Mouse (Mus musculus) lung, postnatal 4 days (tissue): ENCODE results near the gene Snx32.
A peak's percentile ranks its signal among the peaks of the same experiment; 100 is the strongest.
"Not testable (repeated sequence)": the region's sequence is repeated elsewhere in the genome, so short reads cannot be mapped to it uniquely, and the experiment has no call there.

Source experiments
- DNase-seq, 2 experiments: peaks; one replicate each; pipeline ENCODE4 v3.0.0; 2021

Gene Snx32

DNA sequence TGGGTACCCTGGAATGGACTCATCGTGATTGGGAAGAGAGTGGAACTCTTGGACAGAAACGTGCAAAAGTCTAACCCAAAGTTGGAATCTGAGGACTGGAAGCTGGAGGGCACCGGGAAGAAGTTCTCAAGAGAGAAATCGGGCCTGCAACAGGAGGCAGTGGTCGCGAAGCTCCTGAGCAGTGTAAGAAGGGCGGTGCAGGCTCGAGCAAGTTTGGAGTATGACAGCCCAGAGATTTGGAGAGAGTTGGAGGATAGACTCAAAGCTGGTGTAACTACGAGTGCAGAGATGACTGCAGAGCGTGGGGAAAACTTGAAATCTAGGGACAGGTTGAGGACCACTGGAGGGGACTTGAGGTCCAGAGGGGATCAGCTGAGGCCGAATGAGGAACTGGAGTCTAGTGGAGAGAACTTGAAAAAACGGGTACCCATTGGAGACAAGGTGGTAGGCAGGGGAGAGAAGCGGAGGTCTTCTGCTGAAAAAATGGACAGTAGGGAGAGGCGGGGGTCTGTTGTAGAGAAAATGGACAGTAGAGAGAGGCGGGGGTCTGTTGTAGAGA, 815 bp upstream of the Snx32 start:
- no peak for DNase-seq

DNA sequence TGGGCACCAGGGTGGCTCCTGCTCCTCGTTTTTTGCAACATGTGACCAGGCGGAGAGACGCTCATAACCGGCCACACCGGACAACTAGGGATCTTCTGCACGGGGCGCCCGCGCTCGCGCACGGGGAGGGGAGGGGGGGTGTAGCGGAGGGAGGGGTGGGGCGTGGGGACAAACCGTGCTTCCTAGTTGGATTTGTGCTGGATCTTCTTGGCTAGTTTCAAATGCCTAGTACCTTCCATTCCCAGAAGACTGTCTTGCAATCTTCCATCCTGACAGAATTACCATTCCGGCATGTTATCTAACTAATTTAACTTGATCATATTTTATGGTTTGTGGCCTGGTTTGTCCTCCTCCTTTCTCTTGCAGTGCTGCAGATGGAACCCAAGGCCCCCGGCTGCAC, 6.7 kb downstream of the Snx32 start, which contains the start of gene 1700020D05Rik:
TSS of gene 1700020D05Rik (minus strand) at position 101 of the 400 bp plus-strand sequence.
- no peak for DNase-seq

DNA sequence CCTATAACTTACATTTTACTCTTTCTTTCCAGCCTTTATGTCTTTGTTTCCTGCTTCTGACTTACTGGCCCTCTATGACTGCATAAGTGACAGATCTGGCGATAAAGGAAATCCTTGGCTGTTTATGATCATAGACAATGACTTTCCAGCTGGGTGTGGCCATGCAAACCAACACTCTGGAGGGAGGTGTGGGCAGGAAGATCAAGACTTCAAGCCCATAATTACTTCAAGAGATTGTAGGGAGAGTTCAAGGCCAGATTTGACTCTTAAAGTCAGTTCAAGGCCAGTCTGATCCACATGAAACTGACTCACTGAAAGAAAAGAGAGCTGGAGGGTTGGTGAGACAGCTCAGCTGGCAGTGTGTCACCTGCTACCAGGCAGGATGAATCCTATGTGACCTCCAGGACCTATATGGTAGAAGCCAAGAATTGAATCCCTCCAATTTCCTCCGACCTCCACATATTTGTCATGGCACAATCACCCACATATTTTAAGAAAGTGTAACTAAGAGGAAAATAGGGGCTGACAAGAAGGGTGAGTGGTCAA, 9.9 kb downstream of the Snx32 start:
- DNase-seq: no peak

DNA sequence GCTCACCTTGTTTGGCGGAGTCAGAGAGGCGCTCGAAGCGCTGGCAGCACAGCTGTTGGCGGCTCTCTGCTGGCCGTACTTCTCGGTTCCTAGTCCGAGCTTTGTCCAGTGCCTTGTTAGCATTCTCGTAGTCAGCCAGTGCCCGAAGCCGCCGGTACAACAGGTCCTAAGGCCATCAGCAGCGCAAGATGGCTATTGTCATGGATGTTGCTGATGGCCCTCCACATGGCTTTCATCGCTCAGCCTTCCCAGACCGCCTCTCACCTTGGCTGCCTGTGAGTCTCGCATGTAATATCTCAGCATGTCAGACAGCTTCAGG, 14.3 kb downstream of the Snx32 start:
- DNase-seq: no peak

DNA sequence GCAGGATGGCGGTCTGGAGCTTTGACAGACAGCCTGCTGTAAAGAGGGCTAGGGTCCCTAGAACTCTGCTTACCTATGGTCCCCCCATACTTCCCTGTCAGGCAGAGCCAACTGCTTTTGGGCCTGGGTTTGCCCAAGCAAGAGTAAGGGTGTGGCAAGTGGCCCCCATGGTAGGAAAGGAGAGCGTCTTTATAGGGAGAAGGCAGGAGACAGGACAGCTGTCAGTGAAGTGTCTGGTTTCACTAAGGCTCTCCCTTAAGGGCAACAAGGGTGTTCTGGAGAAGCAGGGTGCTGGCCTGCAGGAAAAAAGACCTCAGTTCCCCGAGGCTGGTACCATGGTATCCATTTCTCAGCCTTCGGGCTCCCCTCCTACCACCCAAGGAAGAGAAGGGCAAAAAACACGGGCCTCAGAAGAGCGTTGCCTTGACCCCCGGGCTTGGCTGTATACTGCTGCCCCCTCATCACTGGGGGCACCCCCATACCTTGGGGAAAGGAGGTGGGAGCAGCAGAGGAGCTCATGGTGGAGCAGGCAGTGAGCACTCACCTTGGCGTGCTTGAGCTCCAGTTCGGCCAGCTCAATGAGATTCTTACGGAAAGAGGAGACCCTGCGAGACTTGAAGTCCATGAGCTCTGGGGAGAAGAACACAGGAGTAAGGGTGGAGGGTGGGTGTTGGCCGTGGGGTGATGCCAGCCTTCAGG, 14.8 kb downstream of the Snx32 start:
- no peak for DNase-seq

DNA sequence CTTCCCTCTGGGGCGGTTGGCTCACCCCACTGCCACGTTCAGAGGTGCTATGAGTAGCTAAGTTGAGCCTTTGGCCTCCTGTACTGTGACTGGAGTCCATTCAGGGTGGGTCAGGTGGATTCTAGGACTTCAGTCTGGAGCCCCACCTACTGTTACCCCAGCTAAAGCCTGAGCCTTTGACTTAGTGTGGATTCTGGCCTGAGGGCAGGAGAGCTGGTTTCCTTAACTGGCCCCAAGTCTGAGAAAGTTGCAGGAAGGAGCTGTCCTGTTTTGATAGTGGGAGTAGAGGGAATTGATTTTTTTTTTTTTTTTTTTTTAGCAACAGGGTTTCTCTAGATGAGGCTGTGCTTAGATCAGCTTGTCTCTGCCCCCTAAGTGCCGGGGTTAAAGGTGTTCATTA, 16.0 kb downstream of the Snx32 start:
- no peak for DNase-seq

DNA sequence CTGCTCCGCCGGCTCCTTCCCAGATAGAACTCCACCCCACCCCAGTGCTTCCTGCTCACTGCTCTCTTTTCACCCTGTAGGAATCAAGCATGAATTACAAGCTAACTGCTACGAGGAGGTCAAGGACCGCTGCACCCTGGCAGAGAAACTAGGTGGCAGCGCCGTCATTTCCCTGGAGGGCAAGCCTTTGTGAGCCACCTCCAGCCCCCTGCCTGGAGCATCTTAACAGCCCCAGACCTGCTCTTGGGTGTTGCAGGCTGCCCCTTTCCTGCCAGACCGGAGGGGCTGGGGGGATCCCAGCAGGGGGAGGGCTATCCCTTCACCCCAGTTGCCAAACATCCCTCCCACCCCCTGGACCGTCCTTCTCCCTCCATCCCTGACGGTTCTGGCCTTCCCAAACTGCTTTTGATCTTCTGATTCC, 17.0 kb downstream of the Snx32 start:
- not testable (repeated sequence) for DNase-seq

DNA sequence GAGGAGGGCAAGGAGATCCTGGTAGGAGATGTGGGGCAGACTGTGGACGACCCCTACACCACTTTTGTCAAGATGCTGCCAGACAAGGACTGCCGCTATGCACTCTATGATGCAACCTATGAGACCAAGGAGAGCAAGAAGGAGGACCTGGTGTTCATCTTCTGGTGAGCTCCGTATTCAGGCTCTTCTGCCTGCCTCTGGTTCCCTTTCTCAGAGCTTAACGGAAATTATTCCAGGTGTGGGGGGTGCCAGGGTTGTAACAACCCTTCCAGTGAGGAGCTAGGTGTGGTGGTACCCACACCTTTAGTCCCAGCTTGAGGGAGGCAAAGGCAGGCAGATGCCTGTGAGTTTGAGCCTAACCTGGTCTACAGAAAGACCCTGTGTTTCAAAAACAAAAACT, 17.7 kb downstream of the Snx32 start:
- DNase-seq: no peak

DNA sequence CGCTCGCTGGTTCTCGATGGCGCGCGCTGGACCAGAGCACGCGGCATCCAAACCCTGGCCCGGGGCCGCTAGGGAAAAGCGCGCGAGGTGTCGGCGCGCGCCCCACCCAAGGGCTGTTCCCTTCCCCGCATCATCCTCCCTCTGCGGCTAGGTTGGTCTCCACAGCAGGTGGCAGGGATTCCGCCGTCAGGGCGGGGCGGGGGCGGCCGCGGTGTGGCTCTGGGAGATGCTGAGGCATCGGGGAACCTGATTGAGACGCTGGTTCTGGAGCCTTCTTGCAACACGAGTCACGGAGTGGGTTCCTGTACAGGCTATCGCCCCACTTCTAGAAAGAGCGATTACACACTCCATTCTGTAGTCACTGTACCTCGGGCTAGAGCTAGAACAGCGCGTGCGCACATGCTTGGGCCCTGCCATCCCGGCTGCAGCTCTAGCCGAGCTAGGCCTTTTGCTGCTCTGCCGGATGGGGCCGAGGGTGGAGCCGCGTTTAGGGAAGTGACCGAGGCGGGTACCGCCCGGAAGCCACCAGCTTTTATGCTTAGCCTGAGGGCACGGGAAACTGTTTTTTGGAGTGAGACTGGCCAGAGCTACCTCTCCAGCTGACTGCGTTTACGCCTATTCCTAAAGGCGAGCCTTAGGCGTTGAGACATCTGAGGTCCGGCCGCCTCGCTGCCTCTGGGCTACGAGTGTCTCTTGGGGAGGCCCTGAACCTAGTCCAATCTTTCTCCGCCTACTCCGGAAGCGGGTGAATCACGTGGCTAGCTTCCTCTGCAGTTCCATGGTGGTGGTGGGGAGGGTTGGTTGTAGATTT, 19.2 kb downstream of the Snx32 start:
- DNase-seq: peak; percentile 89 to 92

DNA sequence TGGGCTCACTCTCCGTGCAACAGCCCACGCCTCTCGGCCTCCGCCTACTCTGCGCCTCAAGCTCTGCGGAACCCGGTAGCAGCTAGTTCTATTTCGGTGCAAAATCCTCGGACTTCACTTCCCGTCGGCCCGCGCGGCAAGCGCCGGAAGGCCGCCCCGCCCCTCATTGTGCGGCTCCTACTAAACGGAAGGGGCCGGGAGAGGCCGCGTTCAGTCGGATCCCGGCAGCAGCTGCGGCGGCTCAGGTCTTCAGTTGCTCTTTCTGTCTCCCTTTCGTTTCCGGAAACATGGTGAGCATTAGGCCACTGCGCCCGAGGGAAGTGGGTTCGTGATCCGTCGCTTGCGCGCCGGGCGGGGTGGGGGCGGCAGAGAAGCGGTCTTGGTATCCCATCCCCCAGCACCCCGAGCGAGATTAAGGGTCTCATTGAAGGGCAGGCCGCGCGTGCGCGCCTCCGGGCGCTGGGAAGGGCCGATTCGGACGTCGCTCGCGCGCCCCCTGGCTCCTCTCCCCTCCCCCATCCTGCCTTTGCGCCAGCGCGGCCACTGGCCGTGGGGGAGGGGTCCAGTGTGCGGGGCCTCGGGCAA, 19.9 kb downstream of the Snx32 start, which contains the start of gene Cfl1:
TSS of gene Cfl1 (plus strand) at position 143 of the 585 bp plus-strand sequence.
- DNase-seq: peak; percentile 96 to 98

DNA sequence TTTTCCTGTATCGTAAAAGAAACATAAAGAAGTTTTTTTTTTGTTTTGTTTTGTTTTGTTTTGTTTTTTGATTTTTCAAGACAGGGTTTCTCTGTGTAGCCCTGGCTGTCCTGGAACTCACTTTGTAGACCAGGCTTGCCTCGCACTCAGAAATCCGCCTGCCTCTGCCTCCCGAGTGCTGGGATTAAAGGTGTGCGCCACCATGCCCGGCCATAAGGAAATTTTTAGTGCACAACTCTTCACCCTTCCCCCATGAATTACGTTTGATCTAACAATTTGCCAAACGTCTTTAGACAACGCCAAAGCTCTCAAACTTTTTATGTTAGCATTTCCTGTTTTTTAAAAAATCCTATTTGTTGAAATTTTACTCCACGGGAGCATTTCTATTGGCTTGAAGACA, 20.6 kb downstream of the Snx32 start:
- not testable (repeated sequence) for DNase-seq

DNA sequence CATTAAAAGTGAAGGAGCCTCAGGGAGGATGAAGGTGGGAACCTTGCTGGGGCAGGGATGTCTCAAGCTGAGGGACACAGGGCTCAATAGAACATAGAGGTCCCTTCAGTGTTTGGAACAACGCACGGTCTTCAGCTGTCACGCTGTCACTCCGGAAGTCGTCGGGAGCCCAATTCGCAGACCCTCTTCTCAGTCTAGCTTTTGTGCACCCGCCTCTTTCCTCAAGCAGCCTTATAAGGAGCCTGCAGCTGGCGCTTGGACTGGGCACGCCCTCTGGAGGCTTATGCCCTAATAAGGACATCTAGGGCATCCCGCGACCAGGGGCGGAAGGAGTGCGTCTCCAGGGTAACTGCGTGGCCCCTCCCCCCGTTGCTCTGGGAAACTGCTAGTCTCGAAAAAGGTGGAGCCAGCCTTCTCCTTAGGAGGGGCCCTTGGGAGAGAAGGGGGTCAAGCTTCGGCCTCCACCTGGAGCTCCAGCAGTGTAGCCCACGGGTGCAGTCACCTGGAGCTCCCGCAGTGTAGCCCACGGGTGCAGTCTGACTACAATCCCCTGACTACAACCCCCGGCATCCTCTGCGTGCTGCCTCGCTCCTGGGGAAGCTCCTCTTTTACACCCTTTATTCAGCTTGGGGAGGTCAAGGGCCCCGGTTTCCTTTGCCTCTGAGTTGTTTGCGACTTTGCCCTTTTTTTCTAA, 21.3 kb downstream of the Snx32 start:
- DNase-seq: peak; percentile 98

DNA sequence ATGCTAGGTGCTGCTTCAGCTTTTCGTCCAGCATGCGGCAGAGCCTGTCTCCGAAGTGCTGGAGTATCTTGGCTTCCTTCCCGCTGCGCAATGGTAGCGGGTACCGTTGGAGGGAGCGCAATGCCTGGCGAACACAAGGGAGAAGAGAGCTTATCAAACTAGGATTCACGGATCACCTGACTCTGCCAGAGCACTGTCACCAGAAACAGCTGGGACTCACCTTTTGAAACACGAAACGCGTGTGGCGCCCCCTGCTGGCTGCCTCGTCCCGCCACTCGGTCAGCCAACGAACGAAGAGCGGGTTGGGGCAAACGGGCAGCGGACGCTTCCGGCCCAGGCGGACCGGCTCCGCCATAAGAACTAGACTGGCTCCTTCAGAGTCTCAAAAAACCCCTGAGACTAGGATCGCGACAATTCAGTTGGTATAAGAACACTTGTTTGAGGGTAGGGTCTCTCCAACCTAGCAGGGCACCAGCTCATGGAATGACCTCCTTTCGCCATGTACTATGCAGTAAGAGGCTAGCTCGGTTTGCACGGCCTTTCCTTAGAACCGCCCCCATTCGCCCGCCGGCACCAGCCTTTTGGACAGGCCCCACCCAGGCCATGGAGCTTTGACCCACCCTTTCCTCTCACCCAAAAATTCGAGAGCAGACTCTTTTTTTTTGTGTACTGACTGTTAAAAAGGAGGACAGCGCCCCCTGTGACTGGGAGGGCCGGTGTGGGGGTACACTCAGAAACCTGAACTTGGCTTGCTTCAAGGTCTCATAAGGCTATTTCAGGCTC, 22.4 kb downstream of the Snx32 start, which contains the start of gene Mus81:
TSS of gene Mus81 (minus strand) at position 635 of the 783 bp plus-strand sequence.
- peak; percentile 96 to 98 for DNase-seq

DNA sequence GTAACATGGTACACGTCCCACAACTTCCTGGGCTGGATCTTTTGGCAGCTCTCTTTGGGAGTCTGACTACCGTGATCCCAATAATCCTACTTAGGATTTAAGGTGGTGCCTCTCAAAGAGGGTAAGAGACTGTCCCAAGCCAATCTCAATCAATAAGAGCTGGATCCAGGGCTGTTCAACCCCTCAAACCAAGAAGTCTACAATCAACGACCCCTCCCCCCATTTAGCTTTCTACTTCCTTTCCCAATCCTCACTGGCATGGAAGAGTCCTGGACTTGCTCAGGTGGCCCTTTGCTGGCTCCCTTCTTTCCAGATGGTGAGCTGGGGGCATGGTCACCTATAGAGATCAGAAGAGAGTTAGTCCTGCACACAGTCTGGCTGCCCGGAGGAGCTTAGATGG, 23.6 kb downstream of the Snx32 start:
- no peak for DNase-seq

DNA sequence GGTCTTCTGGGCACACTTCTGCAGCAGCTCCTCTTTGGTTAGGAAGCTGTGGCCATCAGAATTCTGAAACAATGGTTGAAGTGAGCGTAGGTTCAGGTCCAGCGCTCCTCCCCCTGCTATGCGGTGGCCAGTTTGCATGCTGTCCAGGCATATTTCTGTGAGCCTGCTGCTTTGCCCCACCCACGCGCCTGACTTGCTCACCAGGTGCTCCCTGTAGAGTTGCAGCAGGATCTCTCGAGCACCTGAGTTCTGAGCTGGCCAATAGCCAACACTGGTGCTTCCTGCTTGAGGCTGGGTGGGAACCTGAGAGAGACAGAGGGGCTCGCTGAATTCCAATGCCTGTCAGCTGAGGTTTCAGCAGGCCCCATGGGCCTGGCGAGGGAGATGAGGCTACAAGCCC, 24.1 kb downstream of the Snx32 start:
- peak; percentile 60 to 80 for DNase-seq

DNA sequence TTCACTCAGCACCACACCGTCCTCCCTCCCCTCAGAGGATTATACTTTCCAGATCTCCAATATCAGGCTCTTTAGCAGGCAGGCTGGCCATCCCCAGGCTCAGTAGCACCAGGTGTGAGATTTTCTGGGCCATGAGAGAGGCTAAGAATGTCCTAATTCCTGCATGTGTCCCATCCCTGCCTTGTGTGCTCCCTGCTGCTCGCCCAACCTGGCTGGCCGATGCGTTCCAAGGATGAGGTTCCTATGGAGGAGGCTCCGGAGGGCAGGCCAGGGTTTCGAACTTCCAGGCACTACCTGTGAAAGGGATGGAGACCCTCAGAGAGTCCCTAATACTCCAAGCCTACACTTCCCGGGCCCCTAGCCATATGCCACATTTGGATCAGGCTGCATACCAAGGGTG, 24.5 kb downstream of the Snx32 start:
- no peak for DNase-seq

DNA sequence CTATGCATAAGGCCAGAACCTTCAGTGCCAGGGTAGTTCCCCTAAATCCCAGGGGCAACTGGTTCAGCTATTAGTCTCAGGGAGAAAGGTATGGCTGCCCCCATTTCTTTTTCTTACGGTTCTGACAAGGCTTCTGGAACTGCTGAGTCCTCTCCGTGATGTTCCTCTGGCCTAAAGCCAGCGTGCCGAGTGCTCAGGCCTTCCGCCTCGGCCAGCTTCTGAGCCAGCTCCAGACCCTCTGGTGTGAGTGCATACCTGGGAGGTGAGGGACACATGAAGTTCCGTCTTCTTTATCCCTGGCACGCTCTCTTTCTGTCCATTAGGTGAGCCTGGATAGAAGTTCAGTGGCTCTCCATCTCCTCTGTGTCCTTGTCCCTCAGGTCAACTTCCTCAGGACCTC, 25.0 kb downstream of the Snx32 start:
- no peak for DNase-seq

DNA sequence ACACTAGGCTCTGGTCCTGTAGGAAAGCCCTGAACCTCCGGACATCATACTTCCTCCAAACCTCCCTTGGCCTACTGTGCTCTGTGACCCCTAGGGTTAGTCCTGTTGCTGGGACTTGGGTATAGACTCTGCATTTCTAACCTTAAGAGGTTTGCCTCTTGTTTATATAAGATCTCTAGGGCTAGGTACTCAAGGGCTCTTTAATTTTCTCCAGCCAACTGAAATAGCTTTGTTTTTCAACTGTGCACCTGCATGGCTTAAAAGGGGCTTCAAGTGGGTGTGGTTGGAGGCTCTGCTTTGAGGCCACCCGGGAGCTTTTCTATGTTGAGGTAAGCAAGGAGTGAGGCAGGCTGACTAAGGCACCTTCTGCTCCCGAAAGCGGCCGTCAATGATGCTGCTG, 25.8 kb downstream of the Snx32 start:
- no peak for DNase-seq

DNA sequence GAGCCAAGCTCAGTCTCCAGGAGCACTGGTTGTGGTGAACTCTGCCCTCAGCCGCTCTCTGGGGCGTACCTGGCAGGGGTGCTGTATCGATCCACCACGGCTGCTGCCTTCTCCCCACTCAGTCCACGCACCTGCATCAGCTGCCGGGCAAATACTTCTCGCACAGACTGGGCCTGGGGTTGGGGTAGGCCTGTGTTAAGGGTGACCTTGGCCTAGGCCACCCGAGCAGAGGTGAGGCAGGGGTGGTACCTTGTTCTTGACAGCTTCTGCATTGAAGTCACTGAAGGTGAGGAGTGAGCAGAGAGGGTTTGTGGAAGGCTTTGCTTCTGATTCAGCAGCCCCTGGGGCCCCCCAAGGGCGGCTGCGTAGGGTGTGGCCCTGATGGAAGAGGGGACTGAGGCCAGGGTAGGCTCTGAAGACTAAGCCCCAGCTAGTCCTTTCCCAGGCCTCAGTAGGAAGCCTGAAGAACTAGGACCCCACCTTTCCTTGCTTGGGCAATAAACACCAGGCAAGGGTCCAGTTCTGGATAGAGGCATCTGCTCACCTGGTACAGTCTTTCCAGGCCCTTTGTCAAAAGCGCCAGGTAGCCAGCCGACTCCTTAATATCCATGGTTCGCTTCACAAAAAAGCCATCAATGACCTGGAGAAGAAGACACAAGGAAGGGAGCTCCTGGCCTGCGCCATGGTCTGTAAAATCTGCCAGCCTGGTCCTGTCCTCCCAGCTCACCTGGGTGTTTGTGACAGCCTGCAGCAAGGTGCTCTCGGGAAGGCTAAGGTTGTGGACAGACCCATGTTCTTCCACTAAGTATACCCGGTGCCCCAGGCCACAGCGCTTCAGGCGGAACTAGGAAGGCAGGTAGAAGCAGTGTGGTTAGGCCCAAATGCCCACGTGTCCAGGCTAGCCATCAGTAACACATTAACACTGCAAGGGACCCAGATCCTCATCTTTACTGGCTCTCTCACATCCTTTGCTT, 26.7 kb downstream of the Snx32 start:
- DNase-seq: no peak

DNA sequence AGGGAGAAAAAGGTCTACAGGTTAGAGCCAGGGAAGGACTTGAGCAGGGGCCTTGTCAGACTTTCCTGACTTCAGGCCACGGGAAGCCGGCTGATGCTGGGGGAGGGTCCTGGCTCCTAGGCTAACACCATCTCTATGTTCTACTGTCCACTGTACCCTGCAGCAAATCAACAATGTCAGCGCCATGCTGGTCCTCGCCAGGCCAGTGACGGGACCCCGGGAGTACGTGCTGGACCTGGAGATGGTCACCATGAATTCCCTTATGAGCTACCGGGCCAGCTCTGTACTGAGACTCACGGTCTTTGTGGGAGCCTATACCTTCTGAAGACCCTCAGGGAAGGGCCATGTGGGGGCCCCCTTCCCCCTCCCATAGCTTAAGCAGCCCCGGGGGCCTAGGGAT, 28.9 kb downstream of the Snx32 start:
- DNase-seq: no peak

DNA sequence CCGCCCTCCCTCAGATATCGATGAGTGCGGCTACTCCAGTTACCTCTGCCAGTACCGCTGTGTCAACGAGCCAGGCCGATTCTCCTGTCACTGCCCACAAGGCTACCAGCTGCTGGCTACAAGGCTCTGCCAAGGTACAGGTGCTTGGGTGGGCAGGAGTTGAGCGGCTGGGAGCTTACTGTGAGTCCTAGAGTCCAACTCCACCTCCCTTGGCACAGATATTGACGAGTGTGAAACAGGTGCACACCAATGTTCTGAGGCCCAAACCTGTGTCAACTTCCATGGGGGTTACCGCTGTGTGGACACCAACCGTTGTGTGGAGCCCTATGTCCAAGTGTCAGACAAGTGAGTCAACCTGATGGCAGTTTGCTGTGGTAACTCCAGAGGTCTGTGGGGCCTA, 30.3 kb downstream of the Snx32 start:
- DNase-seq: no peak
